Mouse (Mus musculus) T-cell, adult 66 days (primary cell): Measurements from ENCODE around the gene Srp54b. TPM values are rescaled to one million over a fixed set of nuclear protein-coding genes. Genes with fewer than 3 reads are reported as not detected.

Source experiments
- total RNA-seq, 2 experiments: library from RNA; stranded (reverse); gene quantifications; 3 replicates in 1 of 2; 4 replicates in 1 of 2; pipeline ENCODE4 v1.2.4; 2023

Srp54b gene
- 10 to 100 TPM; 23.3 to 25.3 TPM for total RNA-seq

GRCm38 (mm10) chr12:55154559-55155448 is at the start of gene Srp54b:
Gene Srp54b, plus strand, starts transcription at chr12:55155104.

GRCm38 (mm10) chr12:55124242-55124641 is 30.7 kb upstream of the Srp54b start, which contains the start of gene Fam177a:
Gene Fam177a, plus strand, starts transcription at chr12:55124469.

GRCm38 (mm10) chr12:55199306-55199705 is 44.4 kb downstream of the Srp54b start, which contains the start of gene 1700047I17Rik2:
Gene 1700047I17Rik2, plus strand, starts transcription at chr12:55199592.

GRCm38 (mm10) chr12:55229626-55230519 is 75.0 kb downstream of the Srp54b start, which contains the start of gene Srp54c:
Gene Srp54c, plus strand, starts transcription at chr12:55230168.

Other genes starting within 250 kb of the Srp54b start
- gene Gm20403, start 168.6 kb upstream of the Srp54b start, total RNA-seq = not detected
- 100 to 1,000 TPM in 1 of 2 experiments, 10 to 100 TPM in 1; 95.8 to 103 TPM for gene Baz1a, start 140.8 kb upstream of the Srp54b start, total RNA-seq
- 10 to 100 TPM; 10.3 to 12.7 TPM for gene 2700097O09Rik, start 75.0 kb upstream of the Srp54b start, total RNA-seq
- 10 to 100 TPM; 57.3 to 61.0 TPM for gene Srp54a, start 74.8 kb upstream of the Srp54b start, total RNA-seq
- 1 to 10 TPM in 1 of 2 experiments, not detected in 1; 9.0 TPM for gene Fam177a, start 30.6 kb upstream of the Srp54b start, total RNA-seq
- gene 1700047I17Rik2, start 44.5 kb downstream of the Srp54b start, total RNA-seq = 10 to 100 TPM; 11.5 to 21.2 TPM
- gene Srp54c, start 75.1 kb downstream of the Srp54b start, total RNA-seq = 10 to 100 TPM; 17.9 to 20.3 TPM
- gene 1110008L16Rik, start 144.5 kb downstream of the Srp54b start, total RNA-seq = 1 to 10 TPM; 9.3 to 9.5 TPM
- 10 to 100 TPM; 25.0 to 26.9 TPM for gene Ppp2r3c, start 147.9 kb downstream of the Srp54b start, total RNA-seq
- 100 to 1,000 TPM; 109 TPM for gene Psma6, start 229.1 kb downstream of the Srp54b start, total RNA-seq